In genomic region chr7:96626338-96626737, GRCm38 (mm10) we compare ENCODE assay signal across 30 mouse cellular contexts.
A peak's percentile ranks its signal among the peaks of the same experiment; 100 is the strongest.
DNase-seq lines count a peak whose midpoint lies in the region; ATAC-seq and TF ChIP-seq lines count a peak whose summit lies in the region.
"Had no signal": no experiment of that assay in that cellular context is flagged by ENCODE, and none has a peak within 500 bp of the region (broad histone marks: within the 10 kb centered on the region; RNA-seq: fewer than 3 reads in every experiment).

No protein-coding gene starts in this region.

- no peak overlapping the region for H3K4me2 ChIP-seq in heart, embryonic 12.5 days
- H3K4me2 ChIP-seq in lung, embryonic 14.5 days = no peak overlapping the region
- no peak overlapping the region for H3K4me2 ChIP-seq in midbrain, embryonic 16.5 days (ENCODE audit: low read length)
- H3K4me2 ChIP-seq: embryonic facial prominence, embryonic 13.5 days; forebrain, embryonic 12.5 days; heart, embryonic 11.5 days; hindbrain, embryonic 13.5 days; liver, embryonic 12.5 days; midbrain, embryonic 12.5 days; neural tube, embryonic 13.5 days had no signal

- 82% methylated on average over 3 of the region's 3 CpGs for WGBS in heart, embryonic 12.5 days
- WGBS in lung, embryonic 14.5 days = 74% methylated on average over 3 of the region's 3 CpGs
- 83% methylated on average over 3 of the region's 3 CpGs for WGBS in midbrain, embryonic 16.5 days

- no peak for ATAC-seq in heart, embryonic 12.5 days (ENCODE audit: insufficient number of reproducible peaks, low FRiP score)
- ATAC-seq in lung, embryonic 14.5 days (ENCODE audit: insufficient read depth) = 0 out of 2 replicates have a peak, but pooled peaks have one; percentile 41
- no peak for ATAC-seq in midbrain, embryonic 16.5 days
- ATAC-seq: forebrain, postnatal 0 days; intestine, embryonic 16.5 days; liver, embryonic 12.5 days; liver, postnatal 0 days had no signal

- H3K27ac ChIP-seq in gastrocnemius, adult 2 months = no peak overlapping the region
- H3K27ac ChIP-seq in heart, embryonic 12.5 days (ENCODE audit: poor library complexity, severe bottlenecking) = no peak overlapping the region
- no peak overlapping the region for H3K27ac ChIP-seq in lung, embryonic 14.5 days (ENCODE audit: low read depth)
- H3K27ac ChIP-seq in midbrain, embryonic 16.5 days (ENCODE audit: low read length) = no peak overlapping the region
- H3K27ac ChIP-seq: embryonic facial prominence, embryonic 13.5 days; forebrain, embryonic 12.5 days; hindbrain, embryonic 13.5 days; kidney, postnatal 0 days; liver, embryonic 12.5 days; midbrain, embryonic 12.5 days; neural tube, embryonic 13.5 days had no signal

- no peak for TF ChIP-seq CTCF in gastrocnemius, adult 2 months (IDR thresholded peaks at IDR 0.05)
- TF ChIP-seq CTCF in lung, embryonic 14.5 days (IDR thresholded peaks at IDR 0.05; ENCODE audit: low read depth) = no peak

- no peak overlapping the region for H3K9ac ChIP-seq in heart, embryonic 12.5 days
- H3K9ac ChIP-seq in lung, embryonic 14.5 days = no peak overlapping the region
- no peak overlapping the region for H3K9ac ChIP-seq in midbrain, embryonic 16.5 days (ENCODE audit: low read depth, low read length)
- H3K9ac ChIP-seq: embryonic facial prominence, embryonic 13.5 days; forebrain, embryonic 12.5 days; forebrain, postnatal 0 days; hindbrain, embryonic 13.5 days; liver, embryonic 12.5 days; liver, postnatal 0 days; midbrain, embryonic 12.5 days; neural tube, embryonic 13.5 days had no signal

- DNase-seq in gastrocnemius, adult 2 months = peak; percentile 29
- no peak for DNase-seq in gastrocnemius, postnatal 36 days
- DNase-seq in heart, adult 9 months (ENCODE audit: low spot score in 2 of 2) = peak; percentile 3 to 6
- no peak for DNase-seq in lung, embryonic 14.5 days
- no peak for DNase-seq in lung, postnatal 36 days
- peak; percentile 30 for DNase-seq in skeletal muscle tissue, adult 2 months (ENCODE audit: low read depth, low spot score)
- DNase-seq: adrenal gland, postnatal 25 days; cerebellum, adult 11-12 months; cerebellum, adult 9-11 months; embryo, embryonic 11 days; forebrain, postnatal 0 days; kidney, adult 8-10 months; kidney, postnatal 4 days; layer of hippocampus, postnatal 36 days; left cerebral cortex, postnatal 4 days; liver, postnatal 0 days; lung, postnatal 14 days; right cerebral cortex, postnatal 4 days had no signal

- H3K4me1 ChIP-seq in heart, embryonic 12.5 days (replicated peaks) = no peaks in the 10 kb centered on the region
- H3K4me1 ChIP-seq in lung, embryonic 14.5 days (ENCODE audit: insufficient read depth) = no peaks in the 10 kb centered on the region
- H3K4me1 ChIP-seq in midbrain, embryonic 16.5 days (ENCODE audit: control insufficient read depth, insufficient read depth, low read length) = no peaks in the 10 kb centered on the region
- H3K4me1 ChIP-seq: forebrain, embryonic 12.5 days; hindbrain, embryonic 13.5 days; liver, embryonic 12.5 days; midbrain, embryonic 12.5 days; neural tube, embryonic 13.5 days had no signal

- intact Hi-C loops in gastrocnemius, adult 2 months (cut with DNase I) = no loop called here
- intact Hi-C loops in gastrocnemius, postnatal 36 days (cut with DNase I) = no loop called here

- no peaks in the 10 kb centered on the region for H3K36me3 ChIP-seq in heart, embryonic 12.5 days
- no peaks in the 10 kb centered on the region for H3K36me3 ChIP-seq in lung, embryonic 14.5 days (ENCODE audit: insufficient read depth)
- no peaks in the 10 kb centered on the region for H3K36me3 ChIP-seq in midbrain, embryonic 16.5 days (ENCODE audit: control insufficient read depth, insufficient read depth, low read length)
- H3K36me3 ChIP-seq: embryonic facial prominence, embryonic 13.5 days; forebrain, embryonic 12.5 days; hindbrain, embryonic 13.5 days; liver, embryonic 12.5 days; midbrain, embryonic 12.5 days; neural tube, embryonic 13.5 days had no signal

- no peaks in the 10 kb centered on the region for H3K9me3 ChIP-seq in heart, embryonic 12.5 days (replicated peaks)
- no peaks in the 10 kb centered on the region for H3K9me3 ChIP-seq in lung, embryonic 14.5 days (ENCODE audit: low read depth, low read length)
- H3K9me3 ChIP-seq in midbrain, embryonic 16.5 days (replicated peaks; ENCODE audit: control insufficient read depth, low read length, poor library complexity, severe bottlenecking) = no peaks in the 10 kb centered on the region
- H3K9me3 ChIP-seq: embryonic facial prominence, embryonic 13.5 days; forebrain, embryonic 12.5 days; hindbrain, embryonic 13.5 days; liver, embryonic 12.5 days; midbrain, embryonic 12.5 days; neural tube, embryonic 13.5 days had no signal

- H3K27me3 ChIP-seq in heart, embryonic 12.5 days (replicated peaks) = peaks cover 17% of the 10 kb centered on the region
- H3K27me3 ChIP-seq in lung, embryonic 14.5 days (ENCODE audit: insufficient read depth, low read length) = no peaks in the 10 kb centered on the region
- no peaks in the 10 kb centered on the region; the same call in 1 of the 2 replicates for H3K27me3 ChIP-seq in midbrain, embryonic 16.5 days (ENCODE audit: control insufficient read depth, insufficient read depth, low read depth, low read length)
- H3K27me3 ChIP-seq: embryonic facial prominence, embryonic 13.5 days; forebrain, embryonic 12.5 days; hindbrain, embryonic 13.5 days; liver, embryonic 12.5 days; midbrain, embryonic 12.5 days; neural tube, embryonic 13.5 days had no signal

- no peak overlapping the region for H3K4me3 ChIP-seq in gastrocnemius, adult 2 months
- no peak overlapping the region for H3K4me3 ChIP-seq in heart, embryonic 12.5 days
- H3K4me3 ChIP-seq in lung, embryonic 14.5 days (ENCODE audit: low read depth, low read length) = no peak overlapping the region
- no peak overlapping the region for H3K4me3 ChIP-seq in midbrain, embryonic 16.5 days (ENCODE audit: low read depth, low read length)
- H3K4me3 ChIP-seq: embryonic facial prominence, embryonic 13.5 days; erythroblast, embryonic 14.5 days; forebrain, embryonic 12.5 days; hindbrain, embryonic 13.5 days; liver, embryonic 12.5 days; midbrain, embryonic 12.5 days; neural tube, embryonic 13.5 days had no signal

Comparison
In these comparisons a context has a peak if more than half of its experiments do, and no peak if none do; other contexts are left out.
1. DNase-seq: peak in gastrocnemius, adult 2 months (single experiment), heart, adult 9 months (2 of 2) and skeletal muscle tissue, adult 2 months (single experiment); none in gastrocnemius, postnatal 36 days (0 of 2), lung, embryonic 14.5 days (single experiment) and lung, postnatal 36 days (single experiment).